Mouse (Mus musculus) right cerebral cortex, postnatal 14 days (tissue): ENCODE measurements around the gene Adora1.

ENCODE experiments used
- DNase-seq: peaks from one replicate; pipeline ENCODE4 v3.0.0; 2022

Gene Adora1

DNA sequence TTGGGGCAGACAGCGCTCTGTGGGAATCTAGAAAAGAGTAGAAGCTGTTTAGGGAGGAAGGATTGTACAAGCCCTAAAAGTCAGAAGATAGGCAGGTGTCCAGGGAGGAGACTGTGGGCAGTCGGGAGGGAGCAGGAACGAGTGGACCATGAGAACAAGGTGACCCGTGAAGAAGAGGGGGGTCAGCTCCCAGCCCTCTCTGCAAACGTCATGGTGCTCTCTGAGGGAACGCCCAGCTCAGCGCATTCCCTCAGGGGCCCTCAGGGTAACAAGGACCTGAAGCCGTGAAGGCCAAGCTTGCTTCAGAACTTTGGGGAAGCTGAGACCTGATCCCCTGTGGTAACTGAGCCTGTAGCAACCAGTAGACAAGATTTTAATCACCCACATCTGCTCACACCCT, 85.2 kb downstream of the Adora1 start:
- DNase-seq = no peak
